Mouse (Mus musculus): ENCODE results near the gene Psma3. TPM values are rescaled to one million over a fixed set of nuclear protein-coding genes. Genes with fewer than 3 reads are reported as not detected.

Gene Psma3
- polyA plus RNA-seq, 1 experiment from 2014 or later = 651 TPM

Other genes with a start within 250 kb of the Psma3 start
- 33.5 and 34.9 TPM in 2 replicates for gene Frmd6, start 149.1 kb upstream of the Psma3 start, polyA plus RNA-seq (2015; fragmentation: Nextera tagmentation; extraction: Ambion mirVana)
- gene Actr10, start 36.8 kb upstream of the Psma3 start, polyA plus RNA-seq (2015; fragmentation: Nextera tagmentation; extraction: Ambion mirVana) = 232 and 240 TPM in 2 replicates
- 39.6 and 39.8 TPM in 2 replicates for gene Arid4a, start 41.4 kb downstream of the Psma3 start, polyA plus RNA-seq (2015; fragmentation: Nextera tagmentation; extraction: Ambion mirVana)
- gene Tomm20l, start 136.8 kb downstream of the Psma3 start, polyA plus RNA-seq (2015; fragmentation: Nextera tagmentation; extraction: Ambion mirVana) = 0.40 and 0.65 TPM in 2 replicates
- gene Timm9, start 162.1 kb downstream of the Psma3 start, polyA plus RNA-seq (2015; fragmentation: Nextera tagmentation; extraction: Ambion mirVana) = 66.9 and 67.0 TPM in 2 replicates
- gene 2700049A03Rik, start 162.2 kb downstream of the Psma3 start, polyA plus RNA-seq (2015; fragmentation: Nextera tagmentation; extraction: Ambion mirVana) = 14.5 and 14.7 TPM in 2 replicates